In genomic region chr13:4150518-4150917, GRCm38 (mm10) we compare ENCODE assay signal across 12 mouse cellular contexts. TPM values are rescaled to one million over a fixed set of nuclear protein-coding genes. Genes with fewer than 3 reads are reported as not detected.
DNase-seq lines count a peak whose midpoint lies in the region; ATAC-seq lines count a peak whose summit lies in the region.
"Had no signal": no experiment of that assay in that cellular context is flagged by ENCODE, and none has a peak within 500 bp of the region (broad histone marks: within the 10 kb centered on the region; RNA-seq: fewer than 3 reads in every experiment).

Gene Akr1c18 (minus strand): TSS chr13:4150654.

- no peak for ATAC-seq in embryonic facial prominence, embryonic 14.5 days (ENCODE audit: low read depth)
- peak; percentile 100 for ATAC-seq in frontal cortex, adult (ENCODE audit: low TSS enrichment)

- H3K9me3 ChIP-seq in embryonic facial prominence, embryonic 14.5 days (ENCODE audit: control insufficient read depth, low read length): no peaks in the 10 kb centered on the region
- no peaks in the 10 kb centered on the region for H3K9me3 ChIP-seq in embryonic facial prominence, embryonic 10.5 days

- no peaks in the 10 kb centered on the region for H3K27me3 ChIP-seq in embryonic facial prominence, embryonic 14.5 days (replicated peaks; ENCODE audit: control insufficient read depth, insufficient read depth, low read length)
- H3K27me3 ChIP-seq in embryonic facial prominence, embryonic 10.5 days (replicated peaks; ENCODE audit: low read depth, poor library complexity, severe bottlenecking): no peaks in the 10 kb centered on the region

- 79% methylated on average over 5 of the region's 5 CpGs for WGBS in embryonic facial prominence, embryonic 14.5 days
- 84% methylated on average over 5 of the region's 5 CpGs for WGBS in embryonic facial prominence, embryonic 10.5 days

- no peaks in the 10 kb centered on the region for H3K4me1 ChIP-seq in embryonic facial prominence, embryonic 14.5 days (ENCODE audit: control insufficient read depth, insufficient read depth, low read length)
- H3K4me1 ChIP-seq in embryonic facial prominence, embryonic 10.5 days: no peaks in the 10 kb centered on the region

- H3K27ac ChIP-seq in embryonic facial prominence, embryonic 14.5 days (replicated peaks; ENCODE audit: low read depth, low read length): no peak within 1 kb of the TSS
- no peak within 1 kb of the TSS for H3K27ac ChIP-seq in embryonic facial prominence, embryonic 10.5 days (replicated peaks)
- H3K27ac ChIP-seq: gastrocnemius, adult 2 months had no signal

- peak; percentile 6 for DNase-seq in embryonic facial prominence, embryonic 14.5 days (ENCODE audit: low spot score)
- DNase-seq in embryonic facial prominence, embryonic 10.5 days (ENCODE audit: low spot score): no peak
- peak; percentile 78 for DNase-seq in 3T3-L1 (ENCODE audit: low read depth, low spot score)
- DNase-seq in left cerebral cortex, adult 18-20 months (ENCODE audit: low spot score in 2 of 2): peak; percentile 66 to 77
- no peak for DNase-seq in retina, embryonic 14.5 days (ENCODE audit: low spot score)
- DNase-seq in thymus, postnatal 36 days: no peak
- no peak for DNase-seq in testis, postnatal 14 days (ENCODE audit: low spot score)
- DNase-seq: gastrocnemius, adult 2 months; heart, postnatal 36 days; lung, postnatal 14 days had no signal

- H3K9ac ChIP-seq in embryonic facial prominence, embryonic 14.5 days (ENCODE audit: low read depth, low read length): no peak within 1 kb of the TSS

- no peaks in the 10 kb centered on the region for H3K36me3 ChIP-seq in embryonic facial prominence, embryonic 14.5 days (ENCODE audit: control insufficient read depth, insufficient read depth, low read length)
- H3K36me3 ChIP-seq in embryonic facial prominence, embryonic 10.5 days (replicated peaks): no peaks in the 10 kb centered on the region

- H3K4me3 ChIP-seq in embryonic facial prominence, embryonic 14.5 days (ENCODE audit: low read depth, low read length): no peak within 1 kb of the TSS
- no peak within 1 kb of the TSS for H3K4me3 ChIP-seq in embryonic facial prominence, embryonic 10.5 days
- H3K4me3 ChIP-seq: gastrocnemius, adult 2 months had no signal

- no peak within 1 kb of the TSS for H3K4me2 ChIP-seq in embryonic facial prominence, embryonic 14.5 days (ENCODE audit: low read depth, low read length)

RNA-seq across cellular contexts. Expression of gene Akr1c18, which starts in this region (rescaled TPM):
- 1.6 and 2.1 TPM in 2 replicates for polyA plus RNA-seq in embryonic facial prominence, embryonic 14.5 days (2014; fragmentation: Nextera tagmentation; extraction: Ambion mirVana)
- not detected in 2 replicates for polyA plus RNA-seq in embryonic facial prominence, embryonic 10.5 days (2016; fragmentation: Nextera tagmentation; extraction: Ambion mirVana)
- total RNA-seq in left cerebral cortex, adult 18-20 months (2021): 1 to 10 TPM in 1 of 2 experiments, under 1 TPM in 1; 0.91 to 1.9 TPM
- total RNA-seq: heart, postnatal 36 days had no signal
- polyA plus RNA-seq: neural tube, embryonic 11.5 days had no signal

Comparison
In these comparisons a context has a peak if more than half of its experiments do, and no peak if none do; other contexts are left out.
1. DNase-seq: peak in embryonic facial prominence, embryonic 14.5 days (single experiment), 3T3-L1 (single experiment) and left cerebral cortex, adult 18-20 months (2 of 2); none in embryonic facial prominence, embryonic 10.5 days (single experiment), retina, embryonic 14.5 days (single experiment), thymus, postnatal 36 days (0 of 2) and testis, postnatal 14 days (single experiment).